In genomic region chr15:79525979-79526768, GRCm38 (mm10) we compare ENCODE assay signal across 11 mouse cellular contexts. TPM values are rescaled to one million over a fixed set of nuclear protein-coding genes. Genes with fewer than 3 reads are reported as not detected.
A peak's percentile ranks its signal among the peaks of the same experiment; 100 is the strongest.
DNase-seq lines count a peak whose midpoint lies in the region; ATAC-seq lines count a peak whose summit lies in the region.
"Had no signal": no experiment of that assay in that cellular context is flagged by ENCODE, and none has a peak within 500 bp of the region (broad histone marks: within the 10 kb centered on the region; RNA-seq: fewer than 3 reads in every experiment).

No protein-coding gene starts in this region.

- H3K4me3 ChIP-seq in hindbrain, embryonic 16.5 days (ENCODE audit: low read length), result no peak overlapping the region
- H3K4me3 ChIP-seq: left cerebral cortex, adult 2 months had no signal

- peak; percentile 63 for DNase-seq in adrenal gland, postnatal 14 days
- DNase-seq in adrenal gland, postnatal 36 days, result no peak
- DNase-seq in kidney, postnatal 14 days, result peak; percentile 41
- no peak for DNase-seq in kidney, adult 8-10 months
- DNase-seq in adipocyte (ENCODE audit: low spot score), result peak; percentile 79
- no peak for DNase-seq in cerebellum, adult 9-11 months
- DNase-seq in left cerebral cortex, adult 9 months (ENCODE audit: low spot score in 2 of 2), result no peak
- DNase-seq: right cerebral cortex, postnatal 4 days had no signal

- H3K36me3 ChIP-seq in hindbrain, embryonic 16.5 days (ENCODE audit: control insufficient read depth, insufficient read depth, low read length), result peaks cover 31% of the 10 kb centered on the region

- WGBS in hindbrain, embryonic 16.5 days, result 64% methylated on average over 9 of the region's 9 CpGs

- ATAC-seq in hindbrain, embryonic 16.5 days, result peak; percentile 24; the same call in 1 of the 2 replicates
- ATAC-seq: activated CD4-positive, CD25-positive, alpha-beta regulatory T cell, adult 4 months had no signal

- no peak overlapping the region for H3K9ac ChIP-seq in hindbrain, embryonic 16.5 days (ENCODE audit: low read depth, low read length)

- H3K4me2 ChIP-seq in hindbrain, embryonic 16.5 days (ENCODE audit: low read length), result no peak overlapping the region

- H3K9me3 ChIP-seq in hindbrain, embryonic 16.5 days (ENCODE audit: control insufficient read depth, low read length), result no peaks in the 10 kb centered on the region

- no peak overlapping the region for H3K27ac ChIP-seq in hindbrain, embryonic 16.5 days (ENCODE audit: low read depth, low read length)
- H3K27ac ChIP-seq: left cerebral cortex, adult 2 months had no signal

- H3K4me1 ChIP-seq in hindbrain, embryonic 16.5 days (ENCODE audit: control insufficient read depth, insufficient read depth, low read depth, low read length), result no peaks in the 10 kb centered on the region

- no peaks in the 10 kb centered on the region for H3K27me3 ChIP-seq in hindbrain, embryonic 16.5 days (replicated peaks; ENCODE audit: control insufficient read depth, insufficient read depth, low read length)

RNA-seq across cellular contexts. Expression of gene Kdelr3, which starts 10.0 kb away (rescaled TPM):
- 6.8 and 7.3 TPM in 2 replicates for total RNA-seq in adrenal gland, postnatal 14 days (2021)
- total RNA-seq in adrenal gland, postnatal 36 days (2021), result 1 to 10 TPM; 3.6 to 6.3 TPM
- polyA plus RNA-seq in hindbrain, embryonic 16.5 days (2015; fragmentation: Nextera tagmentation; extraction: Ambion mirVana), result 11.6 and 14.2 TPM in 2 replicates

RNA-seq across cellular contexts. Expression of gene Ddx17, which starts 20.4 kb away (rescaled TPM):
- total RNA-seq in adrenal gland, postnatal 14 days (2021), result 281 and 315 TPM in 2 replicates
- 100 to 1,000 TPM; 228 to 300 TPM for total RNA-seq in adrenal gland, postnatal 36 days (2021)
- 42.9 and 44.6 TPM in 2 replicates for polyA plus RNA-seq in hindbrain, embryonic 16.5 days (2015; fragmentation: Nextera tagmentation; extraction: Ambion mirVana)

RNA-seq across cellular contexts. Expression of gene Kcnj4, which starts 21.1 kb away (rescaled TPM):
- 0.19 and 0.23 TPM in 2 replicates for total RNA-seq in adrenal gland, postnatal 14 days (2021)
- total RNA-seq in adrenal gland, postnatal 36 days (2021), result 1 to 10 TPM in 1 of 2 experiments, under 1 TPM in 1; 0.30 to 2.3 TPM
- polyA plus RNA-seq in hindbrain, embryonic 16.5 days (2015; fragmentation: Nextera tagmentation; extraction: Ambion mirVana), result 0.09 TPM in 1 of 2 replicates, not detected in the other
- polyA plus RNA-seq: activated CD4-positive, CD25-positive, alpha-beta regulatory T cell, adult 4 months had no signal

Comparison
In these comparisons a context has a peak if more than half of its experiments do, and no peak if none do; other contexts are left out.
1. DNase-seq: peak in adrenal gland, postnatal 14 days (single experiment), kidney, postnatal 14 days (single experiment) and adipocyte (single experiment); none in adrenal gland, postnatal 36 days (0 of 2), kidney, adult 8-10 months (0 of 2), cerebellum, adult 9-11 months (single experiment) and left cerebral cortex, adult 9 months (0 of 2).